Mouse (Mus musculus): ENCODE measurements around the gene Rab34. TPM values are rescaled to one million over a fixed set of nuclear protein-coding genes. Genes with fewer than 3 reads are reported as not detected.

The Rab34 gene
- 10 to 100 TPM; 40.9 to 42.2 TPM for total RNA-seq (2021)
- long read RNA-seq, transcript Rab34-201 (11 exons, 1,368 nt) = minor isoform, 6 of 92 reads
- long read RNA-seq, transcript Rab34-203 (10 exons, 1,685 nt) = major isoform, 18 of 92 reads
- long read RNA-seq, partial matches to known transcripts = 58 of 92 reads
- long read RNA-seq, other reads (novel, unspliced or antisense) = 10 of 92 reads

- peak; percentile 80 to 85 for DNase-seq (ENCODE audit: low spot score in 2 of 2)
Measured at GRCm38 (mm10) chr11:78188331-78189233, at the start of gene Rab34. TSS of gene Rab34 (plus strand) at chr11:78188430.

- no peak for DNase-seq (ENCODE audit: low spot score in 2 of 2)
Measured at GRCm38 (mm10) chr11:78140665-78141064, 47.6 kb upstream of the Rab34 start.

GRCm38 (mm10) chr11:78143520-78143919 is 44.7 kb upstream of the Rab34 start:
- DNase-seq (ENCODE audit: low spot score in 2 of 2) = no peak

GRCm38 (mm10) chr11:78146168-78146567 is 42.1 kb upstream of the Rab34 start:
- DNase-seq (ENCODE audit: low spot score in 2 of 2) = no peak

- no peak for DNase-seq (ENCODE audit: low spot score in 2 of 2)
Measured at GRCm38 (mm10) chr11:78146707-78147543, 41.3 kb upstream of the Rab34 start.

GRCm38 (mm10) chr11:78151161-78151560 is 37.1 kb upstream of the Rab34 start:
- no peak for DNase-seq (ENCODE audit: low spot score in 2 of 2)

GRCm38 (mm10) chr11:78152299-78153231 is 35.7 kb upstream of the Rab34 start:
- DNase-seq (ENCODE audit: low spot score in 2 of 2) = peak; percentile 88 to 90

GRCm38 (mm10) chr11:78153778-78154177 is 34.5 kb upstream of the Rab34 start:
- no peak for DNase-seq (ENCODE audit: low spot score in 2 of 2)

GRCm38 (mm10) chr11:78155674-78156073 is 32.6 kb upstream of the Rab34 start:
- no peak for DNase-seq (ENCODE audit: low spot score in 2 of 2)

- DNase-seq (ENCODE audit: low spot score in 2 of 2) = no peak
Measured at GRCm38 (mm10) chr11:78156156-78156699, 32.0 kb upstream of the Rab34 start.

GRCm38 (mm10) chr11:78159096-78159495 is 29.1 kb upstream of the Rab34 start:
- peak; percentile 81 to 86 for DNase-seq (ENCODE audit: low spot score in 2 of 2)

GRCm38 (mm10) chr11:78159557-78159956 is 28.7 kb upstream of the Rab34 start:
- DNase-seq (ENCODE audit: low spot score in 2 of 2) = no peak

- DNase-seq (ENCODE audit: low spot score in 2 of 2) = no peak
Measured at GRCm38 (mm10) chr11:78160171-78160570, 28.1 kb upstream of the Rab34 start.

GRCm38 (mm10) chr11:78160675-78161074 is 27.6 kb upstream of the Rab34 start:
- DNase-seq (ENCODE audit: low spot score in 2 of 2) = no peak

- no peak for DNase-seq (ENCODE audit: low spot score in 2 of 2)
Measured at GRCm38 (mm10) chr11:78161169-78161568, 27.1 kb upstream of the Rab34 start.

GRCm38 (mm10) chr11:78161968-78162367 is 26.3 kb upstream of the Rab34 start:
- peak; percentile 63 to 75 for DNase-seq (ENCODE audit: low spot score in 2 of 2)

GRCm38 (mm10) chr11:78162504-78162903 is 25.7 kb upstream of the Rab34 start:
- peak; percentile 71 to 77 for DNase-seq (ENCODE audit: low spot score in 2 of 2)

GRCm38 (mm10) chr11:78163045-78163444 is 25.2 kb upstream of the Rab34 start:
- DNase-seq (ENCODE audit: low spot score in 2 of 2) = no peak

- peak; percentile 50 to 66 for DNase-seq (ENCODE audit: low spot score in 2 of 2)
Measured at GRCm38 (mm10) chr11:78163681-78164603, 24.3 kb upstream of the Rab34 start.
